Mouse (Mus musculus) R1 (cell line): ENCODE data around the gene Magt1.
"Not testable (repeated sequence)": the region's sequence is repeated elsewhere in the genome, so short reads cannot be mapped to it uniquely, and the experiment has no call there.

Experiments used
- DNase-seq: peaks from one replicate; pipeline ENCODE4 v3.0.0-alpha.2; 2018; ENCODE audit warnings: low read depth, low spot score

The Magt1 gene

DNA sequence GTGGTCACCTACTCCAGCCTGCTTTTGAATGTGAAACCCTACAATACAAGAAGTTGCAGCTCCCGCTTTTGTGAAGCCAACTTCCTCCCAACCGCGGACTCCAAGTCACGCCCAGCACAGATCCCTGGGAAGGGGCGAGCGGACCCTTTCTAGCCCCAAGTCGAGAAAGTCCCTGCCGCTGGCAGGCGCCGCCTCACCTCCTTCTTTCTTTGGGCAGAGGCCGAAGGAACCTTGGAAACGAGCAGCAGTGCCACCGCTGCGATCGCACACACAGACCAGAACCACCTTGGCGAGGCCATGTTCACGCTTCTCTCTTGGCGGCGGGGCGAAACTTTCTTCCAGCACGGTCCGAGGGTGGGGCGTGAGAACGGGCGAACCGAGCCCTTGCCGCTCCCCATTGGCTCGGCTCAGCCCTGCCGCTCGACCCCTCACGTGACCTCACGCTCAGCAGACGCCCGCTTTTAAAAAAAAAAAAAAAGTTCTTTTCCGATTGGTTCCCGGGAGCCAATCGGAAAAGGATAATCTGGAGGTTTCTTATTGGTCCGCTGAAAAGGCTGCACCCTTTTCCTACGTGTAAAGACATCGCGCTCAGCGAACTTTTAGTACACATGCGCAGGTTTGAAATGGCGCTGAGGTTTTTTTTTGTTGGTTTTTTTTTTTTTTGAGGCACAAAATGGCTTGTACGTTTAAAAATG, at the start of gene Magt1:
Magt1 (minus strand) TSS at position 442 of the 695 bp plus-strand sequence.
- peak; percentile 96 for DNase-seq

DNA sequence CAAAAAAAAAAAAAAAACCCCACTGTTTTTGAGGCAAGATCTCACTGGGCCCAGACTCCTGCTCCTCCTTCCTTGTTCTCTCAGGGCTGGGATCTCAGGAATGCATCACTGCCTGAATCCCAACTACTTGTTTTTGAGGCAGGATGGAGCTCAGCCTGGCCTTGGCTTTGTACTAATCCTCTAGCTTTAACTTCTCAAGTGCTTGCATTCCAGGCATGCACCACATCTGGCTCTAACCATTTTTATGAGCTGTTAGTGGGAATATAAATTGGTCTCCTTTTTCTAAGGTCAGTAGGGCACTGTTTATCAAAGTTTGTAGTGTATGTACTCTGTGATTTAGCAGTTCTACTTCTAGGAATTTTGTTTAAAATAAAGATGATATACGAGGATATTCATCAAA, 36.5 kb upstream of the Magt1 start:
- DNase-seq = peak; percentile 18

DNA sequence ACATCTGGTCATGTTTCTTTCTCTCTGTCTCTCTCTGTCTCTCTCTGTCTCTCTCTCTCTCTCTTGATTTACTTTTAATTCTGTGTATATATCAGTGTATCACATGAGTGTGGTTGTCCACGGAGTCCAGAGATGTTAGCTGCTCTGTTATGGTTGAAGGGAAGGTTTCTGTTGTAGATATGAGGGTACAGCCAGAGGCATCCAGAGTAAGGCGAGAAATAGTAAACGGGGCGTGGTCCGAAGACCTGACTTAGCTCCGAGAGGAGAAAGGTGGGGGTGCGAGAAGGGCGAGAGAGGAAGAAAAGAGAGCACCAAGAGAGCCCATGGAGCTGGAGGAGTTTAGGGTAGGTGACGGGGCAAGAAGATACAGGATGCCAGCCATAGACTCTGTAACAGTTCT, 34.2 kb upstream of the Magt1 start:
- no peak for DNase-seq

DNA sequence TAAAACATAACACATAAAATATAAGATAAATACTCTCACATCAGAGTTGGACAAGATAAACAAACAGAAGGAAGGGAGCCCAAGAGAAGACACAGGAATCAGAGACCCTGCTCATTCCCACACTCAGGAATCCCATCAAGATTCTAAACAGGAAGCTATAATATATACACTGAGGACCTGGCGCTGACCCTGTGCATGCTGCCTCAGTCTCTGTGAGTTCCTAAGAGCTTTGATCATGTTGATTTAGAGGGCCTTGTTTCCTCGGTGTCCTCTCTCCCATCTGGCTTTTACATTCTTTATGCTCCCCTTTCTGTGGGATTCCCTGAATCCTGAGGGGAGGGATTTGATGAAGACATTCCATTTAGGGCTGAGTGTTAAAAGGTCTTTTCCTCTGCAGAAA, 33.7 kb upstream of the Magt1 start:
- peak; percentile 6 for DNase-seq

DNA sequence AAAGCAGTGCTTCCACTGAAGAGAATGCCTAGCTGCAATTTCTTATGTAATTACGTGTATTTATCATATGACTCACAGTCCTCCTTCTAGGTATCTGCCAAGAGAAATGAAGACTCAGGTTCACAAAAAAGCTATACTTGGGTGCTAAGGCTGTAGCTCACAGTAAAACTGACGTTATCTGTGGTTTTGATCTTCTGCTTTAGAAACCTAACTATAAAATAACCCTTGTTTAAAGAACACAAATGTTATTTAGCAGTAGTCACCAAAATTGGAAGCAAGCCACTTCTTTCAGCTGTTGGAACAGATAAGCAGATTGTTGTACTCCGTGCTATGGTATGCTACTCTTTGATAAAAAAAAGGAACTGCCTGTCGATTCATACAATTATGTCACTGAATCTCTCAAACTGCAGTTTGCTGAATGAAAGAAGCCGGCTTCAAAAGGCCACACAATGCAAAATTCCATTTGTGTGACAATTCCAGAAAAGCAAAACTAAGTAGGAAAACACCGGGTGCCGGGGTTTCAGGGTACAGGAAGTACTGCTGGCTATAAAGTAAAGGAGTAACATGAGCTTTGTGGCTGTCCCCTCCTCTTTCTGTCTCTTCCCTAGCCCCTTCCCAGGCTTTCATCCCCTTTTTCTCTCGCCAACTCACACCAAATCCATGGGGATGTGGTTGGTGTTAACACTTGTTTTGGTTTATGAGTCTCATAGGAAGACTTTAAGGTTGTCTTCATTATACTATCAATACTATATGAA, 32.3 kb upstream of the Magt1 start:
- no peak for DNase-seq

DNA sequence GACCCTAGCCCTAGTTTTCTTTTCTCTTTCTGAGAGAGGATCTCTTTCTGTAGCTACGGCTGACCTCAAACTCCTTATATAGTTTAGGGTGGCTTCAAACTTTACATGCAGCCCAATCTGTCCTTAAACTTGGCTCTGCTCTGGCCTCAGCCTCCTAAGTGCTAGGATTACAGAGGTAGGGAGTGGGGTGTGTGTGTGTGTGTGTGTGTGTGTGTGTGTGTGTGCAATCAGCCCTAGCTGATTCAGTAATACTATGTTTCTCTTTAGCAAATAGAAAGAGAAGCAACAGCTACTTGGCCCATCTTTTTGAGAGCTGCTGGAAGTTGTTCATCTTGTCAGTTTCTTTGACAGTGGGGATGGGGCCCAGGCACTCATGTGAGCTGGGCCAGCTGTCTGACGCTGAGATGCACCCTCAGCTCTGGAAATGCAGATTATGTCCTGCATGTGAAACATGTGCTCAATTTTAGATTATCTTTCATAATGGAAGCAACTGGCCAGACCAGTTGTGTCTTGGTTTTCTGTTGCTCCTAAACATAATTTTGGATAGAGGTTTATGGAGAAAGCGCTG, 25.6 kb upstream of the Magt1 start:
- DNase-seq = no peak

DNA sequence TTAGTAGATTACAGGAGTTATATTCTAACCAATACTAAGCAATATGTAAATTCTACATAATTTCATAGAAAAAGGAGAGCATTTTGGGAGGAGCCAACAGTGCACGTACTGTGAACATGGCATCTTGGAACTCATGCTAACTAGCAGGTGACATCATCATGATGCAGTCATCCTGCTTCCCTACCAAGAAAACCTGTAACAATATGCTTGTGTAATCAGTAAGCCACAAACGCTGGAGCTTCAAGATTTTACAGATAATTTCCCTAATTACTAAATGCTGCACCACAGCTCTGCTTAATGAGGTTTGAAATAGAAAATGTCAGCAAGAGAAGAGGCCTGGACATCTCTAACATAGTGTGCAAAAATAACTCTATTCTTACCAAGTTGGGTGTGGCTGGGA, 24.0 kb upstream of the Magt1 start:
- DNase-seq = no peak

DNA sequence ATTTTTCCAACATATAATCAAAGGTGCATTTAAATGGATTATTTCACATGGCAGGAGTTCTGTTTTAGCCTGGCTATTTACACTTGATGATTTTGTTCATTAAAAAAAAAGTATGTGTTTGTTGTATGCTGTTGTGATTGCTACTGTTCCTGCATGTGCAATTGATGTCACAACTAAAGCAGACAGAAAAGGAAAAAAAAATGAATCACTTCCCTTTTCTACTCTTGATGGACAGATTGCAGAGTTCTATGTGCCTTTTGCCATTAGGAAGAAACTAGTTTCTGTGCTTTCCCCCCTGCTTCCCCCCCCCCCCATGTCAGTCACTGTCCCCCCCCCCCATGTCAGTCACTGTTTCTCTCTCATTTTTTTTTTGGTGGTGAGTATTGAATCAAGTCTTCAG, 19.4 kb upstream of the Magt1 start:
- DNase-seq = no peak

DNA sequence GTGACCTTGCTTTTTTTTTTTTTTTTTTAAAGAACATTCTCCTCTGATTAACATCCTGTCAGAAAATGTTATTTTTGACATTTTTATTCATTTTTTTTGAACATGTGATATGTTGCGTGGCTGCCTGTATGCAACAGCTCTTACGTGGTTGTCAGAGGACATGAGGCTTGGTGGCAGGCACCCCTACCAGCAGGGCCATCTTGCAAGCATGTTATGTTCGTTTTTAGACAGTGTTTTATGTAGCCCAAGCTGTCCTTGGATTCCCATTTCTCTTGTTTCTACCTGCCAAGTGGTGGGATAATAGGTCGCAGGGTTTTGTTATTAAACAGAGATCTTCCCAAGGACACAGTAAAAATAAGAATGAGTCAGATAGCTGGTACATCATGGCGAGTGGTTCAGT, 18.5 kb upstream of the Magt1 start:
- no peak for DNase-seq

DNA sequence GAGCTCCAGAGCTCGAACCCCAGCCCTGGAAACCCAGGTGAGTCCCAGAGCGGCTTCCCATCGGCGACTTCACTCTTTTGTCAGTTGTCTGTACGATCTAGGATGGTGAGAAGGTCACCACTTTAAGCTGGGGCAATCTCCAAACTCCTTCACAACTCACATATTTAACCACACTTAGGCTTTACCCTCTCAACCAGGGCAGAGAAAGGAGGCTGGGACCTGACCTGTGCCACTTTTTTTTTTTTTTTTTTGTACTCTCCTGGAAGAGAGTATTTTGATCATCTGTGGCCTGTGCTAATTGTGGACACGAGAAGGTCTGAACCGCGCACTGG, 15.6 kb upstream of the Magt1 start:
- no peak for DNase-seq

DNA sequence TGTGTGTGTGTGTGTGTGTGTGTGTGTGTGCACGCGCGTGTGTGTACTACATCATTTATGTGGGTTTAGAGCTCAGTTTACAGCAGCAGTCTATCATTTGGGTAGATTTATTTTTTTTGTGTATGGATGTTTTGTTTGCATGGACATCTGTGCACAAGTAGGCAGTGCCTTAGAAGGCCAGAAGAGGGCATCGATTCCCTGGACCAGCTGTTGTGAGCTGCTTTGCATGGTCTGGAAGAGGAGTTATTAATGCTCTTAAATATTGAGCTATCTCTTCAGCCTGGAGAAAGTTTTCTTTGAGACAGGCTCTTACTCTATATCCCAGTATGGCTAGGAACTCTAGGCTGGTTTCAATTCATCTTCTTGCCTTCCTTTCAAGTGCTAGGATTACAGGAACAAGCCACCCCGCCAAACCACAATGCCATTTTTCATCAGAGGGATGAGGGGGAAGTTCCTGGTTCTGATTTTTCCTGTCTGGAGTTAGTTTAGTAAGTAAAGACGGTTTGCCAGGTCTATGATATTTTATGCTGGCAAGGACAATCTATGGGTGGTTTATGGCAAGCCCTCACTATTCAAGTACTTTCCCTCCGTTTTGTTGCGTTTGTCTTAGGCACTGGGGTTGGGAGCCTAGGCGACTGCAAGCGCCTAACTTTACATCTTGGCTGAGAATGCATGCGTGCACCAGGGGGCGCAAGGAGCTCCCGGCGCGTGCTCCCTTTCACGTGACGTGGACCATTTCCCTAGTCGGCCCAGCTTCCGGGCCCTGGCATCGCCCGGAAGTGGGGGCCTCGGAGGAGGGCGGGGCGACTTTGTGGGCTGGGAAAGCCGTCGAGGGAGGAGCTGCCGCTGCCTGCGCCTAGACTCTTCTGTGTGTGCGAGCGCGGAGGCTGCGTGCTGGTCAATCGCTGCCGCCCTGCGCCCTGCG, 15.0 kb upstream of the Magt1 start, which contains the start of gene Atp7a:
Atp7a (plus strand) TSS at position 859 of the 925 bp plus-strand sequence.
- peak; percentile 93 for DNase-seq

DNA sequence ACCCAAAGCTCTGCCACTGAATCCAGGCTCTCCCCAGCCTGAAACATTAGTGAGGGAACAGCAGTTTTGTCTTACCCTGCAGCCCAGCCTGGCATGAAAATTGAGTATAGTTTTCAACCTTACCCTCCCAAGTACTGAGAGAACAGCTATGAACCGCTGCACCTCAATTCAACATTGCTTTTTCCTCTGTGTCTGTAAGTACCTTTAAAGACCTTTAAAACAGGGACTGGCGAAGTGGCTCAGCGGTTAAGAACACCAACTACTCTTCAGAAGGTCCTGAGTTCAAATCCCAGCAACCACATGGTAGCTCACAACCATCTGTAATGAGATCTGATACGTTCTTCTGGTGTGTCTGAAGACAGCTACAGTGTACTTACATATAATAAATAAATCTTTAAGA, 5.8 kb upstream of the Magt1 start:
- DNase-seq = no peak

DNA sequence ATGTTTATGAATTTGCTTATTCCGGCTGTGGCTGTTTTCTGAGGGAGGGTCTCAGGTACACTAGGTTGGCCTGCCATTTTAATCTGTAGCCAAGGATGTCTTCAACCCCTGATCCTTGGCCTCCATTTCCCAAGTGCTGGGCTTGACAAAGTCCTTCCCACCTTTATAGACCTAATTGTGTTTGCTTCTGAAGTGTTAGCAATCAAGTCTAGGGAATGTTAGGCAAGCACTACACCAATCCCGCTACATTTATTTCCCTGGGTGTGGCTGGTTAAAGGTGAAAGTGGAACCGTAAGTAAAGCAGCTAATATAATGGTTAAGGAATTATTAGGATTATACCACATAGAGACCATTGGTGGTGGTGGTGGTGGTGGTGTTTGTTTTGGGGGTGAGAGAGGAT, 5.4 kb upstream of the Magt1 start:
- DNase-seq = no peak

DNA sequence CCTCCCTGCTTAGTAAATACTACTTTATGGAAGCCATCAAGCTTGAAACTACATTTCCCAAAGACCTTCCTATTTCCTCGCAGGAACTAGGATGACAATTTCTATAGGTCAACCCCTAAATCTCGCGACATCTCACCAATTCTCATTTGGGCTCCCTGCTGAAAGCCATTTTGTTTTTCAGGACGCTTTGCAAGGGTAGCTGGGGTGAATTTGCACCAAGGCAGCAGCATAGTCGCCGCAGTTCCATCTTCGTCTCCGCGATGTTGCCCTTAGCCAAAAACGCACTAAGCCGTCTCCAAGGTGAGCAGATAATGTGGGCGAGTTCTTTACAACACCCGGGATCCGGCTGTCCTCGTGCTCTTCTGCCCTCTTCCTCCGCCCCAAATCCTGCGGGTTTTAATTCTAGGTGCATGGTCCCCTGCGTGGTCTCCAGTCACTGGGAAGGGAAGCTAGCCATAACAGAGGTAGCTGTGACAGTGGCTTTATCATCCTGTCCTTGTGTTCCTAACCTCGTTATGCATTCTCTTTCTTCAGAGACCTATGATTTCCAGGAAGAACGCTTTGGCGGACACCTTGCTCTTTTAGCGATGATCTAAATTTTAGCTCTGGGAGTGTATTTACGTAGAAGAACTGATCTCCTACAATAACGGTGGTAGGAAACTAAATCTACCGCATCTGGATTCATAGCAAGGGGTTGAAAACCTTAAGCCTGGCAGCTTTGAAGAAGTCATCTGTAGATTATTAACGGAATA, 4.0 kb upstream of the Magt1 start, which contains the start of gene Cox7b:
Cox7b (plus strand) TSS at position 130 of the 752 bp plus-strand sequence.
- peak; percentile 92 for DNase-seq

DNA sequence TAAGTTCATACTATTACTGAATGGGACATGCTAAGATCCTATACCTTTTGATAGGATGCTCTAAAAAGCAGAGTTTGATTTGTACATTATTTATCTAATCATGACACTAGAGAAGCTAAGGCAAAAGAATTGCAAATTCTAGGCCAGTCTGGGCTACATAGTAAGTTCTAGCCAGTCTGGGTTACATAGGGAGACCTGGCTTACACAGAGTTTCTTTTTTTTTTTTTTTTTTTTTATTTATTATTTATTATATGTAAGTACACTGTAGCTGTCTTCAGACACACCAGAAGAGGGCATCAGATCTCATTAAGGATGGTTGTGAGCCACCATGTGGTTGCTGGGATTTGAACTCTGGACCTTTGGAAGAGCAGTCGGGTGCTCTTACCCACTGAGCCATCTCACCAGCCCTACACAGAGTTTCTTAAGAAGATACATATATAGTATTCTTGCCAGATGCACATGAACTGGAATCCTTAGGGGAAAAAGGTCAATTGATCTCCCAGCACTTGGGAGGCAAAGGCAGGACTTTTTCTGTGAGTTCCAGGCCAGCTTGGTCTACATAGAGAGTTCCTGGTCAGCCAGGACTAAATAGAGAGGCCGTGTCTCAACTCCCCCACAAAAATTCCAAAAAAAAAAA, 3.2 kb upstream of the Magt1 start:
- DNase-seq = not testable (repeated sequence)

DNA sequence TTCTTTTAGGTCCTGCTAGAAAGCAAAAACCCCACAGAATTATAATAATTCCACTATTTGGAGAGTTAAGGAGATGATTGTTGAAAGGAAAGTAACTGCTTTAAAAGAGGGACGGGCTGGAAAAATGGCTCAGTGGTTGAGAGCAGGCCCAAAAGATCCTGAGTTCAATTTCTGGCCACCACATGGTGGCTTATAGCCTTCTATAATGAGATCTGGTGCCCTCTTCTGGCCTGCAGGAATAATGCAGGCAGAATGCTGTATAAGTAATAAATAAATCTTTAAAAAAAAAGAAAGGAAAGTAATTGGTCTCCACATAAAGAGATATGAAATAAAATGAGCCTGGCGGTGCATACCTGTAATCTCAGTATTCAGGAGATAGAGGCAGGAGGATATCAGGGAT, 1.5 kb upstream of the Magt1 start:
- peak; percentile 74 for DNase-seq

DNA sequence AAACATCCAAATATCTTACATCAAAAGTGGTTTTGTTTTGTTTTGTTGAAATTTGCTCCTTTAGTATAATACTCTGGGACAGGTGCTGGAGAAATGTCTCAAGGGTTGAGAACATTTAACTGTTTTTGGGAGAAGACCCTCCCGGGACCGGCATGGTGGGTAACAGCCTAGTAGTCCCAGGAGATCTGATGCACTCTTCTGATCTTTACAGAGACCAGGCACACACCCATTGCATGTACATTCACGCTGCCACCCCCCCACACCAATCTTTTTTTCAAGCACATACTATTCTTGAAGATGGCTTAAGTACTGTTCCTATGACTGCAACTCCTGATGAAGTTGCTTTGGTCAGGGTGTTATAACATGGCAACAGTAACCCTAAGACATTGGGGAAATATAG, 853 bp upstream of the Magt1 start:
- no peak for DNase-seq

DNA sequence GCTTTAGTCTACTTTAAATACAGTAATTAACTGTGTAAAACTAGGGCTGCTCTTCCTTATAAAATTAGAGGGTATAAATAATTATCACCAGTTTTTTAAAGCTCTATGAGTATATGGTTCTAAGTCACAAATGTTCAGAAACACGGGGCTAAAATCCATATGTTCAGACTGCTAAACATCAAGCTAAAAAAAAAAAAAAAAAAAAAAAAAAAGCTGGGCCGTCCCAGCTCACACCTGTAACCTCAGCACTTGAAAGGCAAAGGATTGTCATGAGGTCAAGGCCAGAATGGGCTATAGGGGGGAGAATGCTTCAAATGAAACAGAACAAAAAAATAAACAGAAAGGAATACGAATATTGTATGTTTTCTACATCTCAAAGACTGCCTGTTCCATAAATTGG, 944 bp downstream of the Magt1 start:
- no peak for DNase-seq

DNA sequence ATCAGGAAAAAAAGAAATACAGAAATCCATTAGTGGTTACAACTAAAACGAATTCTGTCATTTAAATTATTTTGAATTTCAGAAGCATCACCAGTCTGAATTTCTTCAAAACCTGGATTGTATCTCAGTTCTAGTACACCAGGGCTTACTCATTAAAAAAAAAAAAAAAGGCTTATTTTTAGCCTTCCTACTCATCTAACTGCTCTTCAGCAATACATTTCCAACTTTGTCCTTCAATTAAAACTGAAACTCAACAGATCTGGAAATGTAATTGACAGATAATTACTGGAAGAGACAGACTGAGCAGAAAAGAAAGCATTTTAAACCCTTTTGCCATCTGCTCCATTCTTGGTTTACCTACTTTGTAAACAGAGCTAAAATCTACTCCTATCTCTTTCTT, 10.1 kb downstream of the Magt1 start:
- no peak for DNase-seq

DNA sequence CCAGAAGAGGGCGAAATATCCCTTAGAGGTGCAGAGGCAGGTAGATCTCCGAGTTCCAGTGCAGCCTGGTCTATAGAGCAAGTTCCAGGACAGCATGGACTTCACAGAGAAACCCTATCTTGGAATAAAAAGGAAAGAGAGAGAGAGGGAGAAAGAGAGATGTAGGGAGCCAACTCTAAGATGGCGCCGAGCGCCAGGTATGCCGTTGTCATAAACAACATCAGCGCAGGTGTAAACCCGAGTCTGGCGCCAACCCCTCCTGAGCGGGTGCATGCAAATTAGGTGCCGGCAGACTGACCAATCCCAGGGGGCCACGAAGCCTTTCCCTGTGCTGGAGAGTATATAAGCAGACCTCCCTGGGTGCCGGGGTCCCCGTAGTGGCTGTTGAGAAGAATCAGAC, 54.6 kb downstream of the Magt1 start:
- peak; percentile 62 for DNase-seq

DNA sequence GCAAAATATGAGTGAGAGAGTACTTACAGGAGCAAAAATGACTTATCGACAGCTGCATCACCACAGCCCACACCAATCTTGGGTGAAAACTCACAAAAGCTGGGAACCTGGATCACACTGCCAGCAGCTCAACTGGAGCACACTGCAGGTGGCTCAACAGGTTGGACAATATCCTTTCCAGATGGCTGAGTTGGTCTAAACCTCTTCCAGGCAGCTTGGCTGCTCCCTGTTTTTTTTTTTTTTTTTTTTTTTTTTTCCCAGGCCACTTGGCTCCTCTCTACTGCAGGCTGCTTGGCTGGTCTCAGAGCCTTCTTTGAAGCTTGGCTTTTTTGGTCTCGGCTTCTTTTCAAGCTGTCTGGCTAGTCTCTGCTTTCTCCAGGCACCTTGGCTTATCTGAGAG, 57.7 kb downstream of the Magt1 start:
- DNase-seq = no peak
